Mouse (Mus musculus) gastrocnemius, postnatal 4 days (tissue): ENCODE measurements at regions not wholly inside any gene's neighbourhood (a gene's known extent, or its start where the extent isn't known, plus 50 kb on each side); places are given as distances from the start of the nearest gene placed in this dataset.

Source experiments
- DNase-seq, 2 experiments: peaks; one replicate each; pipeline ENCODE4 v3.0.0; 2021 to 2022; ENCODE audit warnings: low spot score in 2 of 2, mixed read lengths in 2 of 2

- no peak for DNase-seq
Measured at GRCm38 (mm10) chr3:15110037-15110748, 221.9 kb downstream of the Gm9733 start.

- DNase-seq, result no peak
Measured at GRCm38 (mm10) chr3:15112177-15112838, 219.8 kb downstream of the Gm9733 start.

DNA sequence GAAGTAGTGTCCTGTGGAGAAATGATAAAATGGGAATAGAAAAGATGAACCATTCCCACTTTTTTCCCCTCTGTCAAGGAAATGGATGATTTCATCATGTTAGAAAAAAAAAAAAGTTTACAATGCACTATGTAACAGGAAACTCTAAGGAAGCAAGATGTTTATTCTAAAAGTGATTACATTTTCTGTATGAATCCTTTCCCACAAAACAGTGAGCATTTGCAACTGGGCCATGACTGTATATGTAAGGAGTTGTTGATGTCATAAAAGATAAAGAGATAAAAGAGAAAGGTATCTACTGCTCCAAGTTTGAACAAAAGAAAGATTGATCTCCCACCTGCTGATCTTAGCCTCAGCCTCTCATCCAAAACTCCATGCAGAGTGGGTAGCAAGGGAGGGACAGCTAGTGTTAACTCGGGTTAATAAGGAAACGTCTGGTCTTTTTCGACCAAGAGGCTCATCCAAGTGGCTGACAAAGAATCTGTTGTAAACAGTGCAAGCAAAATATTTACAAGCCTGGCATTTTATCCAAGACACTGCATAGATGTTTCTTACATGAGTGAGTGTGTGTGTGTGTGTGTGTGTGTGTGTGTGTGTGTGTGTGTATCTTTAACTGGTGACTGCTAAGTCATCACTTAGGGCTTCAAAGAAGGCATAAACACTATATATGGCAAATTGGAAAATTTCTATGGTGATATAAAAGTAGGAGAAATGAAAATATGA, 213.3 kb downstream of the Gm9733 start:
- no peak for DNase-seq

- DNase-seq, result no peak
Measured at GRCm38 (mm10) chr3:15126736-15127135, 205.4 kb downstream of the Gm9733 start.

DNA sequence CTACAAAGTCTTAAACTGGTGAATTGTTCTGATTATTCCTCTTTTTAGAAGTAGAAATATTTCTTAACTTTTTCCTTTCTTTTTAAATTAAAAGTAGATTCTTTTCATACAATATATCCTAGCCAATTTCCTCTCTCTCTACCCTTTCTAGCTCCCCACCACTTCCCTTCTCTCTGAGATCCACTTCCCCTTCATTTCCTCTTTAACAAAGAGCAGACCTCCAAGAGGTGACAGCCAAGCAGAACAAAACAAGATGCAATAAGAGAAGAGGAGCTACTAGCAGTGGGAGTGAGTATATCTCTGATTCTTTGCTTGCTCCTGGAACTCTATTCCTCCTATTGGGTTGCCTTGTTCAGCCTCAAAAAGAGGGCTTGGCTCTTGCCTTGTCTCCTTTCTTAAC, 203.7 kb downstream of the Gm9733 start:
- DNase-seq, result no peak

- DNase-seq, result no peak
Measured at GRCm38 (mm10) chr3:15128960-15129359, 203.1 kb downstream of the Gm9733 start.

- no peak for DNase-seq
Measured at GRCm38 (mm10) chr3:15129729-15130369, 202.3 kb downstream of the Gm9733 start.

DNA sequence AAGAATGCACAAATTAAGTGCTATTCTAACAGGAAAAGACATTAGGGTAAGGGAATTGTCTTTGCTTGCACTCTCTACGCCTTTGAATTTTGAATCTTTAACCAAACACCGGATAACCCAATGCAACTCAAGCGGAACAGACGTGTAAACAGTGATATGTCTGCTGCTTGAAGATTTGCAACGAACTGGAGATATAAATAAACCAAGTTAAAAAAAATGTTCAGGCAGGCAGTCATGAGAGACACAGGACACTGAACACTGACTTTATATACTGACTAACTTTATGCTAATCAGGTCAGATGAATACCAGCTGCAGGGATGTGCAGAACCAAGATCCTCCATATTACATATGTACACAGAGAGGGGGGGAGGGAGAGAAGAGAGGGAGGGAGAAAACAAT, 200.0 kb downstream of the Gm9733 start:
- DNase-seq, result no peak

DNA sequence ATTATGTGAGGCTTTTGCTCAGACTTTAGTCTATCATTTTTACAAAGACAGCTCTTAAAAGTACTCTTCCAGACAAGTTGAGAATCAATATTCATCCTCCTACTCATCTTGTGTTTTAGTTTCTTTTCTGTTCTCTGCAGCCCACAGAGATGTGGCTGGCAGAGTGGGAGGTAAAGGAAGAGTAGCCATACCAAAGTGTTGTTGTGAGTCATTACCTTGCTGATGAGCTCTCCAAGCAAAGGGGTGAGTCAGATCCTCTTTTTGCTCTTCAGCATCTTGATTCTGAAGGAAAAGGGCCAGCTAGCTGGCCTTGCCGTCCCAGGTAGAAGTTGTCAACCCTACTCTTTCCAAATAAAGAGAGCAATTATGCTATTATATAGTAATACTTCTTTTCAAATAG, 192.6 kb downstream of the Gm9733 start:
- DNase-seq, result no peak

GRCm38 (mm10) chr3:15153710-15154109, 178.4 kb downstream of the Gm9733 start:
- no peak for DNase-seq

DNA sequence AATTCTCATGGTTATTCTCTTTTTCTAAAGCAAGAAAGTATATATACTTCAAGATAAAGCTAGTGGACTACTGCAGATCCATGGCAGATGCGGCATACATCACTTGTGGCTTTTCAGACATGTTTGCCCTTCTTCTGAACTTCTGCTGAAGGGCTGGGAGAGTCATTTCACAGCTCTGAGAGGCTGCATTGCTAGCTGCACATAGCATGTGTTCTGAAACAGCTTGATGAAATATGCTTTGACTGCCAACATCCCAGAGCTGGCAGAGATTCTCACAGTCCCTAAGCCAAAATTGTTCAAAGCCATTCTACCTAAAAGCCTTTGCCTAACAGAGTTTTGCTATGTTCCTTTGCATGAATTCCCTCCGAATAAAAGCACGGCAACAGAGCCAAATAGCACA, 177.9 kb downstream of the Gm9733 start:
- DNase-seq, result peak; percentile 15 to 16

- DNase-seq, result no peak
Measured at GRCm38 (mm10) chr3:15156681-15157080, 175.4 kb downstream of the Gm9733 start.

GRCm38 (mm10) chr3:15157842-15158241, 174.3 kb downstream of the Gm9733 start:
- no peak for DNase-seq

DNA sequence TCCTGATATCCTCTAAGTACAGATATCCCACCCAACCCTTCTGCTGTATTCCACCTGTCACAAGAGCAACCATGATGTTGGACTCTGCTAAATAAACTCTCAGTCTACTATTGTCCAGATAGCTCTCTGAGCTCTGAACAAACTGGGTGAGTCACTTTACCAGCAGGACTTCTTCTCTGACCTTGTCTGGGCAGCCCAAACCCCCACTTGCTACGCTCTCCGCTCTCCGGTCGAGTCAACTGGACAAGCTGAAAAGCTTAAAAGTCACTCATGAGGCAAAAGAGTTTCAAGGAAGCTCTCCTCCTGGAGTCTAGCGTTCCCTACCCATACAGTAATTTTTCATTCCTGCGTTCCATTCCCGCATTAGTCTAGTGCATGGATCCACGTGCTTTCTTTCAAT, 173.2 kb downstream of the Gm9733 start:
- no peak for DNase-seq

DNA sequence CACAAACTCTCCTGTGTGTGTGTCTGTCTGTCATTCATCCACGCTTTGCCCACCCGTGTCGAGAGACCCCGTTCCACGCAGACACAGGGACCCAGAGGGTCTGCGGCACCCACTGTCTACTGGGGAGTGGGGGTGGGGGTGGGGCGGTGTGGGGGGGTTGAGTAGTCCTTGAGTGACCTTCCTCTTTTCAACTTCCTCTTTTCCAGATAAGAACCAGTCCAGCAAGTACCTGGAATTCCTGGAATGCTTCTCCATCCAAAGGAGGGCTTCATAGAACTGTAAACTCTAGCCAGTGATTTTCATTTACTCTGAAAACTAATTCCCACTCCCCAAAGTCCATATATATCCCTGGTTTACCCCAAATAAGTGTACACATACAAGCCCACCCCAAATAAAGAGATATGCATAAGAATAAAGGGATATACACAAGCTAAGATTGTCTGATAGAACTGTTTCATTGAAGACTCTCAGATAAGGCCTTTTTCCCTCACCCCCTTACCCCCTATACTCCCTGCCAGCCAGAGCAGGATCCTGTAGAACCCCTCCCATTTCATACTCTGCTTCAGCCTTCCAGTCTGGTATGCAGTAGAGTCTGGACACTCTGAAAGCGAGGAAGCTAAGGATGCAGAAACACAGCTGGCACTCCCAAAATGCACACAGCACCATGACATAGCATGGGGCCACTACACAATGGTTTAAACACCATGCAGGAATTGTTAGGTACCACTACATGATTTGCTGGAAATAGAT, 172.0 kb downstream of the Gm9733 start:
- DNase-seq, result no peak

GRCm38 (mm10) chr3:15175811-15176210, 156.3 kb downstream of the Gm9733 start:
- no peak for DNase-seq

DNA sequence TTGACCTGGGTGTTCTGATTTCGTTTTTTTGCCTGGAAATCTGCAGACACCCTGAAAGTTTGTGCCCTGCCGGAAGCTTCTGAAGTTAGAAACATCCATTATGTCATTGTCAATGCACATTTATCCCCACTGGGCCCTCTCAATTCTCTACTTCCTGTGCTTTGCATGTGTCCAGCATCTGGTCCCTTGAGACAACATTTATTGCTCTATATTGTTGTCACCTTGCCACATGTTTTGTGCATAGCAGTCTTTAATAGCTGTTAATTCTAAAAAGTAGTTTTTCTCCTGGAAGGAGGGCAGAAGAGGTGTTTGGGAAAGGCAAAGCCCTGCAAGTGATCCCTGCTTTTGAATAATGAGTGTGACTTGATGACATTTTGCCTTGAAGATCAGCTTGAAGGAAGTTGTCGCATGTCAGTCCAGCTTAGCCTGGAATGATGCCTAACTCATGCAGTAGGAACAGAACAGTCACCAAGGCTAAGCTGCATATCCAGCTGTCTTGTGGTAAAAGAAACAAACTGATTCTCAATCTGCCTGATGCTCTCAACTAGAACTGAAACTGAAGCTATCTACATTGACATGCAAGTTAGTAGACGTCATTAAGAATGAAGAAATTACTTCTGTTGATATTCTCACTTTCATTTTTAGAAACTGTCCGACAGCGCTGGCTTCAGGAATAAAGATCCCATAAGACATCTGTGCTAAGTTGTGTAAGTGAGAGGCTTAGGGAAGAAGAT, 152.9 kb downstream of the Gm9733 start:
- no peak for DNase-seq

DNA sequence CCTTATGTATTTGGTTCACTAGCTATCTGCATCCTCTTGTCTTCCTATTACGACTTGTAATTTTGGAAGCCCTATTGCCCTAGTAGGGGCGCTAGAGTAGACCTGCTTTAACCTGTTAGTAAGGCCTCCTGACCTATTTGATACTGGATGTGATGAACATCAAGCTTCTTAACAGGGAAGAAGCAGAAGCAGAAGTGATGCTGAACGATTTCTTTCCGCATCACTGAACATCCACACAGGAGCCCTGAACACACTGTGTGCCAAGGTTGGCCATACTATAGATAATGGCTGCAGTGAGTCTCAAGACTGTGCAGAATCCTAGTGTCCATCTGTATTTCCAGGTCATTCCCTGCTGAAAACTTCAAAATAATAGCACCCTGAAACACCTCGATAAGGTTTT, 151.0 kb downstream of the Gm9733 start:
- no peak for DNase-seq

DNA sequence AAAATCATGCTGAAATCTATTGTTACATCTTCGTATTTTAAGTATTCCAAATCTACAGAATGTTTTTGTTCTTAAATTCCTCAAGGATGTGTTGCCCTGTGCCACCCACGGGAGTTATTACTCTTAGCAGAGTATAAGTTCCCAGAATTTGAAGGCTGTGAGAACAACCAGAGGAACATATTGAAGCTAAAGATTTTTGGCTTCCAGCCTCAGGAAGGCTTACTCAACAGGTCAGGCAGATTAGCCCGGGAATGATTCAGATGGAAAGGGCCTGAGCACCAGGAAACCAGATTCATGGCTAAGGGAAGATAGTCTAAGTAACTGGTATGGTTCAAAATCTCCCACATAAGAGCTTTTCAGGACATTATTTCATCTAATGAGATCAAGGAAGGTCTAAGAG, 145.4 kb downstream of the Gm9733 start:
- no peak for DNase-seq

DNA sequence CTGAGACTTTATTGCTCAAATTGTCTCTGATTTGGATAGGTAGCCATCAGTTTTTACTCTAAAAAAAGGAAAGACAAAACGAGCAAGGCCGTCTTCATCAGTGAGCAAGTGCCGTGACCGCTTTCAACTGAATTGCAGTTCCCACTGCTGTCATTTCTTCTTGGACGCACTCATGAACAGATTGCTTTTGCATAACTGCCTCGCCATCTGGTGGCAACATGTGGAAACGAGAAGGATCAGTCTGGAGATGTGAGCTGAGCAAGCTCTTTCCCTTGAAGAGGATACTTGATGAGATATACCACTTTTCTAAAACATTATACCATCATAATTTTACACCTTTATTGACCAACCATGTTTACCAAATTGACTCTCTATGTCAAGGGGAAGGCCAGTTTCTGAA, 137.7 kb downstream of the Gm9733 start:
- DNase-seq, result peak in 1 of 2 experiments; percentile 65
